Mouse (Mus musculus): ENCODE results near the gene Cyb561d2.

Gene Cyb561d2

GRCm38 (mm10) chr9:107521711-107522399 is 20.1 kb downstream of the Cyb561d2 start:
- CTCF ChIA-PET, result no interaction called here

- CTCF ChIA-PET, result interaction anchor here (0.7 kb wide), 1 partner anchor 153 kb away, joined by 5 read pairs; no protein-coding TSS in a partner anchor
These were observed 20.8 kb downstream of the Cyb561d2 start for GRCm38 (mm10) chr9:107521190-107521589.

GRCm38 (mm10) chr9:107520331-107520730 is 21.7 kb downstream of the Cyb561d2 start:
- CTCF ChIA-PET, result interaction anchor here (0.7 kb wide), 1 partner anchor 152 kb away, joined by 5 read pairs; no protein-coding TSS in a partner anchor

- CTCF ChIA-PET, result no interaction called here
These were observed 27.6 kb downstream of the Cyb561d2 start for GRCm38 (mm10) chr9:107514303-107514955.

- CTCF ChIA-PET, result no interaction called here
These were observed 29.7 kb downstream of the Cyb561d2 start for GRCm38 (mm10) chr9:107512326-107512725.

- CTCF ChIA-PET, result interaction anchor here (0.7 kb wide), 1 partner anchor 1271 kb away, joined by 4 read pairs; no protein-coding TSS in a partner anchor
These were observed 30.6 kb downstream of the Cyb561d2 start for GRCm38 (mm10) chr9:107511436-107511835.

- CTCF ChIA-PET, result no interaction called here
These were observed 31.5 kb downstream of the Cyb561d2 start for GRCm38 (mm10) chr9:107510384-107511100.

- CTCF ChIA-PET, result no interaction called here
These were observed 33.7 kb downstream of the Cyb561d2 start for GRCm38 (mm10) chr9:107508266-107508665.

- CTCF ChIA-PET, result no interaction called here
These were observed 37.1 kb downstream of the Cyb561d2 start for GRCm38 (mm10) chr9:107504662-107505537.

GRCm38 (mm10) chr9:107502131-107502846 is 39.7 kb downstream of the Cyb561d2 start:
- CTCF ChIA-PET, result no interaction called here

GRCm38 (mm10) chr9:107500708-107501286 is 41.2 kb downstream of the Cyb561d2 start:
- CTCF ChIA-PET, result interaction anchor here (0.9 kb wide), 1 partner anchor 30 kb away, joined by 3 read pairs; no protein-coding TSS in a partner anchor

- CTCF ChIA-PET, result no interaction called here
These were observed 45.6 kb downstream of the Cyb561d2 start for GRCm38 (mm10) chr9:107496359-107496758.

GRCm38 (mm10) chr9:107494238-107494637 is 47.8 kb downstream of the Cyb561d2 start:
- CTCF ChIA-PET, result no interaction called here

GRCm38 (mm10) chr9:107493511-107493910 is 48.5 kb downstream of the Cyb561d2 start:
- CTCF ChIA-PET, result no interaction called here

GRCm38 (mm10) chr9:107490625-107491024 is 51.4 kb downstream of the Cyb561d2 start:
- CTCF ChIA-PET, result no interaction called here

- CTCF ChIA-PET, result no interaction called here
These were observed 51.8 kb downstream of the Cyb561d2 start for GRCm38 (mm10) chr9:107490146-107490545.

Measured in spleen, embryonic (tissue).